Mouse (Mus musculus) myocyte (in vitro differentiated cells): ENCODE measurements around the gene Ptpn13.

Experiments used
- CEBPB ChIP-seq: IDR thresholded peaks from 2 replicates; pipeline ENCODE4 v1.6.1; 2011; ENCODE audit warnings: mild to moderate bottlenecking, moderate library complexity; ENCODE audit not compliant: poor library complexity, insufficient read depth, severe bottlenecking
- E2F4 ChIP-seq: IDR thresholded peaks from one replicate; pipeline ENCODE4 v1.6.1; 2011; ENCODE audit warnings: mild to moderate bottlenecking, control low read depth, moderate library complexity; ENCODE audit not compliant: insufficient read depth
- MAX ChIP-seq: IDR thresholded peaks from one replicate; pipeline ENCODE4 v1.6.1; 2011; ENCODE audit warnings: low read depth, mild to moderate bottlenecking, control low read depth
- MYOG ChIP-seq, 3 experiments: IDR thresholded peaks; one replicate each; pipeline ENCODE4 v1.6.1; 2011; ENCODE audit warnings: control low read depth in 2 of 3, low read depth in 2 of 3, mild to moderate bottlenecking in 2 of 3; ENCODE audit not compliant: insufficient read length in 2 of 3, control insufficient read depth in 1 of 3, insufficient read depth in 1 of 3
- POLR2A ChIP-seq: IDR thresholded peaks from one replicate; pipeline ENCODE4 v1.6.1; 2011; ENCODE audit warnings: low read depth, mild to moderate bottlenecking, control low read depth, moderate library complexity; ENCODE audit not compliant: insufficient read length
- REST ChIP-seq: IDR thresholded peaks from one replicate; pipeline ENCODE4 v1.6.1; 2011; ENCODE audit warnings: mild to moderate bottlenecking, control low read depth, moderate library complexity; ENCODE audit not compliant: insufficient read depth, insufficient read length
- SRF ChIP-seq: IDR thresholded peaks from one replicate; pipeline ENCODE4 v1.6.1; 2011; ENCODE audit warnings: low read depth; ENCODE audit not compliant: control insufficient read depth, insufficient read length
- TCF12 ChIP-seq: IDR thresholded peaks from one replicate; pipeline ENCODE4 v1.6.1; 2011; ENCODE audit warnings: mild to moderate bottlenecking, control low read depth; ENCODE audit not compliant: poor library complexity, insufficient read depth, severe bottlenecking
- USF1 ChIP-seq: IDR thresholded peaks from one replicate; pipeline ENCODE4 v1.6.1; 2011; ENCODE audit warnings: low read depth, mild to moderate bottlenecking, control low read depth, moderate library complexity

DNA sequence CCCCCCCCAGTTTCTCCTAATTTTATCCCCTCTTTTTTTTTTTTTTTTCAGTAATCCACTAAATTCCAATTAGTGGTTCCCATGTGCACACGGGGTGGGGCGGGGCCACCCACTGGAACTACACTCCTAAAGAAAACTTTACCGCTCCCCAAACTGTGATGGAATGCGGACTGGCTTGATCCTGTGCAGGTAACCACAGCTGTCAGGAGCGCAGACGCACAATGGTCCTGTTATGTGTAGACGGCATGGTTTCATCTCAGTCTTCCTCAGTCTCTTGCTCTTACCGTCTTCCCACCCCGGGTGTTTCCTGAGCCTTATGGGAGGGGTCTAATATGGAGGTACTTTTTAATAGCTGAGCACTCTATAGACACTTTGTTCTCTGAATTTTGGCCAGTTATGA lies 7.0 kb upstream of the Ptpn13 start:
- TF ChIP-seq POLR2A = no peak
- TF ChIP-seq MYOG (IDR thresholded peaks at IDR 0.05; ENCODE audit: control insufficient read depth in 1 of 3, insufficient read depth in 1 of 3, insufficient read length in 2 of 3, low read depth in 2 of 3) = no peak
- no peak for TF ChIP-seq E2F4
- TF ChIP-seq SRF = no peak
- TF ChIP-seq CEBPB = no peak
- TF ChIP-seq TCF12 = no peak
- TF ChIP-seq MAX = no peak
- TF ChIP-seq USF1 = no peak
- no peak for TF ChIP-seq REST
